Mouse (Mus musculus) stomach, postnatal 0 days (tissue): ENCODE data around the gene 4932414N04Rik.

Experiments used
- CTCF ChIP-seq: IDR thresholded peaks from 2 replicates; pipeline ENCODE4 v1.5.1; 2016; ENCODE audit warnings: antibody characterized with exemption, low read depth, mild to moderate bottlenecking, moderate library complexity
- EP300 ChIP-seq: optimal IDR thresholded peaks from 2 replicates; pipeline ENCODE3; 2016; ENCODE audit warnings: antibody characterized with exemption

GRCm38 (mm10) chr2:68793472-68793871 is 137.2 kb downstream of the 4932414N04Rik start:
- TF ChIP-seq CTCF = no peak
- no peak for TF ChIP-seq EP300
